ENCODE assay signal across 13 mouse cellular contexts in the genomic region with DNA sequence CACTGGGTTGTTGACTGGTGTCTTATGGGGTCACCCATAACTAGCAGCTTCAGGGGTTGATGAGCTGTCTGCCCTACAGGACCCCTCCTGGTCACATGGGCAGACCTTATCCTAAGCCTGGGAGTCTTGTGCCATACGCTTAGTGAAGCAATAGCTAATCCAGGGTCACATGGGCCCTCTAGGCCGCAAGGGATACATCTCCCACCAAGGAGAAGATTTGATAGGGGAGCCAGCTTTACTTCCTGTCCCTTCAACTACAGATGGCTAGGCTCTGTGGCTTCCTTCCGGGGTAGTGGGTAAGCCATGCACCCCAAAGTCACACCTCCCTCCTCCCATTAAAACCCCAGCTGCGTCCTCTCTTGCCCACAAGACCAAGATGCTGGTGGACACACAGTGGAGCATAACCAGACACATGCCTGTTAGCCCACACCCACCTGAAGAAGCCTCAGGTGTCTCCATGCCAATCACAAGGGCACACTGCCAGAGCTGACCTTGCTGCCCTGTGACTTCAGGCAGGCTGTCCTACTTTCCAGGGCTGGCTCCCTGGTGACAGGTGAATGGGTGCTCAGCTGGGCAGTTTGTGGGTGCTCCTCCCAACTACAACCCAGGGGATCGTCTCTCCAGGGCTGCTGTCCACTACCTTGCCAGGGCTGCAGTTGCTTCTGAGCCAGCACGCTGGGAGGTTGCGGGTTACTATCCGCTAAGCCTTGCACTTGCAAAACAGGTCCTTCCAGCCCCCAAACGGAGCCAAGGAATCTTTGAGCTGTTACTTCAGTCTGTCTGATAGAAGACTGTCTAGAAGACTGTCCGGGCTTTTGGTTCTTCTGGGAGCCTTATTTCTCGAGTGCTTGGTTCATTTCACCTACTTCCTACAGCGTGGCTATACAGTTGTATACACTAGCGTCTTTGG. TPM values are rescaled to one million over a fixed set of nuclear protein-coding genes. Genes with fewer than 3 reads are reported as not detected.
DNase-seq lines count a peak whose midpoint lies in the region; ATAC-seq lines count a peak whose summit lies in the region.
"Had no signal": no experiment of that assay in that cellular context is flagged by ENCODE, and none has a peak within 500 bp of the region (broad histone marks: within the 10 kb centered on the region; RNA-seq: fewer than 3 reads in every experiment).

TSS of gene Gpr132 (minus strand) at position 51 of the 910 bp plus-strand sequence.

- no peaks in the 10 kb centered on the region for H3K36me3 ChIP-seq in hindbrain, embryonic 10.5 days
- no peaks in the 10 kb centered on the region for H3K36me3 ChIP-seq in hindbrain, embryonic 13.5 days
- H3K36me3 ChIP-seq in embryonic facial prominence, embryonic 11.5 days (replicated peaks; ENCODE audit: control insufficient read depth, insufficient read depth, low read depth, low read length) = no peaks in the 10 kb centered on the region
- no peaks in the 10 kb centered on the region for H3K36me3 ChIP-seq in neural tube, embryonic 15.5 days

- H3K27me3 ChIP-seq in hindbrain, embryonic 10.5 days (ENCODE audit: insufficient read depth, poor library complexity, severe bottlenecking) = peaks cover 46% of the 10 kb centered on the region
- H3K27me3 ChIP-seq in hindbrain, embryonic 13.5 days = peaks cover 36% of the 10 kb centered on the region
- no peaks in the 10 kb centered on the region for H3K27me3 ChIP-seq in embryonic facial prominence, embryonic 11.5 days (ENCODE audit: control insufficient read depth, insufficient read depth, low read length)
- H3K27me3 ChIP-seq in neural tube, embryonic 15.5 days (replicated peaks) = peaks cover 18% of the 10 kb centered on the region

- peak; percentile 14 for DNase-seq in hindbrain, embryonic 10.5 days (ENCODE audit: low spot score)
- peak; percentile 30 for DNase-seq in embryonic facial prominence, embryonic 11.5 days (ENCODE audit: low spot score)
- peak; percentile 72 to 85 for DNase-seq in natural killer cell, adult 2 months (ENCODE audit: low spot score in 2 of 2)
- DNase-seq in layer of hippocampus, postnatal 14 days (ENCODE audit: low spot score in 2 of 2) = no peak
- DNase-seq: cerebellum, adult 9-11 months; kidney, postnatal 10 days; left cerebral cortex, postnatal 4 days had no signal

- peaks cover 33% of the 10 kb centered on the region for H3K4me1 ChIP-seq in hindbrain, embryonic 10.5 days (replicated peaks)
- H3K4me1 ChIP-seq in hindbrain, embryonic 13.5 days (replicated peaks) = peaks cover 9% of the 10 kb centered on the region
- H3K4me1 ChIP-seq in embryonic facial prominence, embryonic 11.5 days (ENCODE audit: control insufficient read depth, insufficient read depth, low read length) = no peaks in the 10 kb centered on the region
- H3K4me1 ChIP-seq in neural tube, embryonic 15.5 days = peaks cover 5% of the 10 kb centered on the region

- no peak within 1 kb of the TSS for H3K9ac ChIP-seq in hindbrain, embryonic 13.5 days
- no peak within 1 kb of the TSS for H3K9ac ChIP-seq in embryonic facial prominence, embryonic 11.5 days (replicated peaks; ENCODE audit: low read length)
- no peak within 1 kb of the TSS for H3K9ac ChIP-seq in neural tube, embryonic 15.5 days (replicated peaks)

- no peak within 1 kb of the TSS for H3K4me3 ChIP-seq in hindbrain, embryonic 10.5 days
- H3K4me3 ChIP-seq in hindbrain, embryonic 13.5 days = no peak within 1 kb of the TSS
- no peak within 1 kb of the TSS for H3K4me3 ChIP-seq in embryonic facial prominence, embryonic 11.5 days (ENCODE audit: low read depth, low read length)
- no peak within 1 kb of the TSS for H3K4me3 ChIP-seq in neural tube, embryonic 15.5 days (replicated peaks)

- no peak within 1 kb of the TSS for H3K4me2 ChIP-seq in hindbrain, embryonic 13.5 days
- no peak within 1 kb of the TSS for H3K4me2 ChIP-seq in embryonic facial prominence, embryonic 11.5 days (ENCODE audit: low read depth, low read length)
- no peak within 1 kb of the TSS for H3K4me2 ChIP-seq in neural tube, embryonic 15.5 days

- no peak within 1 kb of the TSS for H3K27ac ChIP-seq in hindbrain, embryonic 10.5 days
- H3K27ac ChIP-seq in hindbrain, embryonic 13.5 days = no peak within 1 kb of the TSS
- no peak within 1 kb of the TSS for H3K27ac ChIP-seq in embryonic facial prominence, embryonic 11.5 days (replicated peaks; ENCODE audit: low read depth, low read length)
- H3K27ac ChIP-seq in neural tube, embryonic 15.5 days (replicated peaks) = no peak within 1 kb of the TSS
- H3K27ac ChIP-seq: hindbrain, embryonic 14.5 days had no signal

- no peak for ATAC-seq in hindbrain, embryonic 13.5 days (ENCODE audit: low FRiP score)
- ATAC-seq in CD4-positive, CD25-positive, alpha-beta regulatory T cell, adult 4 months = peak; percentile 84
- ATAC-seq in embryonic facial prominence, embryonic 11.5 days (replicated peaks; ENCODE audit: insufficient number of reproducible peaks, low FRiP score, low TSS enrichment, low read depth) = no peak
- ATAC-seq in megakaryocyte-erythroid progenitor cell, adult 5-6 weeks (replicated peaks; ENCODE audit: low FRiP score, low TSS enrichment, poor library complexity, severe bottlenecking) = no peak
- ATAC-seq in neural tube, embryonic 15.5 days (ENCODE audit: low FRiP score) = no peak

- 67% methylated on average over 13 of the region's 13 CpGs for WGBS in hindbrain, embryonic 10.5 days
- 69% methylated on average over 13 of the region's 13 CpGs for WGBS in hindbrain, embryonic 13.5 days
- WGBS in embryonic facial prominence, embryonic 11.5 days = 55% methylated on average over 13 of the region's 13 CpGs
- 72% methylated on average over 13 of the region's 13 CpGs for WGBS in neural tube, embryonic 15.5 days

- H3K9me3 ChIP-seq in hindbrain, embryonic 10.5 days = no peaks in the 10 kb centered on the region
- no peaks in the 10 kb centered on the region for H3K9me3 ChIP-seq in hindbrain, embryonic 13.5 days
- H3K9me3 ChIP-seq in embryonic facial prominence, embryonic 11.5 days (replicated peaks; ENCODE audit: control insufficient read depth, low read length) = no peaks in the 10 kb centered on the region
- H3K9me3 ChIP-seq in neural tube, embryonic 15.5 days (replicated peaks) = no peaks in the 10 kb centered on the region

RNA-seq across cellular contexts. Expression of gene Gpr132, which starts in this region (rescaled TPM):
- polyA plus RNA-seq in hindbrain, embryonic 10.5 days (2016; fragmentation: Nextera tagmentation; extraction: Ambion mirVana) = 0.06 and 0.08 TPM in 2 replicates
- not detected in 2 replicates for polyA plus RNA-seq in hindbrain, embryonic 13.5 days (2015; fragmentation: Nextera tagmentation; extraction: Ambion mirVana)
- polyA plus RNA-seq in CD4-positive, CD25-positive, alpha-beta regulatory T cell, adult 4 months (2017; shearing (Covaris generic)) = 100 to 1,000 TPM in 1 of 2 experiments, 10 to 100 TPM in 1; 79.5 to 107 TPM
- polyA plus RNA-seq in embryonic facial prominence, embryonic 11.5 days (2014; fragmentation: Nextera tagmentation; extraction: Ambion mirVana) = 0.15 TPM in 1 of 2 replicates, not detected in the other
- total RNA-seq in megakaryocyte-erythroid progenitor cell, adult 5-6 weeks (2014; fragmentation: Nextera tagmentation) = 4.5 and 5.1 TPM in 2 replicates
- total RNA-seq in megakaryocyte-erythroid progenitor cell, adult 5-6 weeks (2017) = 3.1 and 4.2 TPM in 2 replicates
- not detected for total RNA-seq in layer of hippocampus, postnatal 14 days (2021)
- 0.08 and 2.8 TPM in 2 replicates for polyA plus RNA-seq in neural tube, embryonic 15.5 days (2015; fragmentation: Nextera tagmentation; extraction: Ambion mirVana)
- total RNA-seq: gastrocnemius, adult 8-10 months; left cerebral cortex, postnatal 4 days had no signal
- polyA plus RNA-seq: hindbrain, embryonic 14.5 days had no signal

Comparison
In these comparisons a context has a peak if more than half of its experiments do, and no peak if none do; other contexts are left out.
1. RNA of gene Gpr132 (polyA plus RNA-seq): 79.5 to 107 TPM in CD4-positive, CD25-positive, alpha-beta regulatory T cell, adult 4 months; 0.15 TPM in embryonic facial prominence, embryonic 11.5 days, 0.06 to 0.08 TPM in hindbrain, embryonic 10.5 days, 0.08 to 2.8 TPM in neural tube, embryonic 15.5 days and not detected in hindbrain, embryonic 13.5 days; every median in the first group is over 10 times any median in the second.
2. Peak in DNase-seq in hindbrain, embryonic 10.5 days; RNA of the gene not detected or under 1 TPM.
3. Peak in DNase-seq in embryonic facial prominence, embryonic 11.5 days; RNA of the gene not detected or under 1 TPM.
4. DNase-seq: peak in natural killer cell, adult 2 months (2 of 2); none in layer of hippocampus, postnatal 14 days (0 of 2).